ENCODE assay signal across 8 mouse cellular contexts in the genomic region with DNA sequence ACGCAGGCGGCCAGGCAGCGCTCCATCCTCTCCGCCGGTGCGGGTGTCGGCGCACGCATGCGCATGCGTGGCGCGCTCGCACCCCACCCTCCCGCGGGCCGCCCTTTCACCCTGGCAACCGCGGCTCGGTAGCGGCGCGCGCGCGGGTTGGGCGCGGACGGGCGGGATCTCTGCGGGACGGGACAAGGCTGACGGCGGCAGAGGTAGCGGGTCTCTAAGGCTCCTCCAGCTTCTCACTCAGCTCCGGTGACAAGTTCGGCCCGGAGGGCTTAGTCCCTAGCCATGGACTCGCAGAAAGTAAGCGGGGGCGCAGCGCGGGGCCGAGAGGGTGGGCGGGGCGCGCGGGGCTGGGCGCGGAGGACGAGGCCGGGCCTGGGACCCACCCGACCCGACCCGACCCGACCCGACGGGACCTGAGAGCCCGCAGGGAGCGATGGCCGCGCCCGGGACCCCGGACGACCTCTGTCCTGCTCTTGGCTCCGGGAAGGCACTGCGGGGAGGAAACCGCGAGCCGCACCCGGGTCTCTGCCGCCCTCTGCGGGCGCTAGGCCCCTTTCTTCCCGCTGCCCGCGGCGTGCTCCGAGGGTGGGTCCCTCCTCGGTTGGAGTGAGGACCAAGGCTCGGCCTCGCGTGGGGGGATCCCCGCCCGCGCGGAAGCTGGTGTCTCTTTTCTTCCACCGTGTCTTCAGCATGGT. TPM values are rescaled to one million over a fixed set of nuclear protein-coding genes. Genes with fewer than 3 reads are reported as not detected.
DNase-seq lines count a peak whose midpoint lies in the region; ATAC-seq lines count a peak whose summit lies in the region.

A gene (plus strand): TSS at position 156 of the 695 bp plus-strand sequence.

- DNase-seq in NIH3T3 (ENCODE audit: low read depth), result peak; percentile 69
- DNase-seq in cerebellum, adult 9-10 months, result peak; percentile 84
- DNase-seq in layer of hippocampus, postnatal 10 days (ENCODE audit: low spot score in 2 of 2), result peak; percentile 79 to 86
- DNase-seq in ovary, postnatal 14 days (ENCODE audit: low spot score), result peak; percentile 64
- peak; percentile 61 for DNase-seq in thymus, postnatal 0 days (ENCODE audit: low spot score)

- peak within 1 kb of the TSS; percentile 40 for H3K27ac ChIP-seq in lung, embryonic 16.5 days (ENCODE audit: low read length)

- WGBS in lung, embryonic 16.5 days, result 0% methylated on average over 84 of the region's 88 CpGs

- H3K9me3 ChIP-seq in lung, embryonic 16.5 days (ENCODE audit: control insufficient read depth, low read length), result no peaks in the 10 kb centered on the region

- peak within 1 kb of the TSS; percentile 80 for H3K4me2 ChIP-seq in lung, embryonic 16.5 days (ENCODE audit: low read depth, low read length)

- no peaks in the 10 kb centered on the region for H3K36me3 ChIP-seq in lung, embryonic 16.5 days (ENCODE audit: control insufficient read depth, insufficient read depth, low read length)

- H3K9ac ChIP-seq in lung, embryonic 16.5 days (ENCODE audit: low read length), result peak within 1 kb of the TSS; percentile 87

- H3K4me3 ChIP-seq in lung, embryonic 16.5 days (ENCODE audit: low read length), result peak within 1 kb of the TSS; percentile 83

- H3K4me1 ChIP-seq in lung, embryonic 16.5 days (replicated peaks; ENCODE audit: control insufficient read depth, insufficient read depth, low read length), result no peaks in the 10 kb centered on the region

- peak; percentile 90 for ATAC-seq in frontal cortex, adult (ENCODE audit: low TSS enrichment)
- ATAC-seq in hematopoietic stem cell, adult 5-6 weeks (replicated peaks in 1 of 2; ENCODE audit: insufficient read depth in 1 of 2, low FRiP score in 2 of 2, low TSS enrichment in 1 of 2, low read depth in 1 of 2, poor library complexity in 2 of 2, severe bottlenecking in 2 of 2), result peak; percentile 53 to 76
- ATAC-seq in lung, embryonic 16.5 days (ENCODE audit: low read depth), result peak; percentile 85

- no peaks in the 10 kb centered on the region; the same call in 1 of the 2 replicates for H3K27me3 ChIP-seq in lung, embryonic 16.5 days (ENCODE audit: control insufficient read depth, insufficient read depth, low read depth, low read length)

RNA-seq across cellular contexts. Expression of the gene that starts here (rescaled TPM):
- 5.9 and 30.7 TPM in 2 replicates for total RNA-seq in hematopoietic stem cell, adult 5-6 weeks (2017)
- total RNA-seq in layer of hippocampus, postnatal 10 days (2021), result 10 to 100 TPM; 45.4 to 49.0 TPM
- polyA plus RNA-seq in lung, embryonic 16.5 days (2015; fragmentation: Nextera tagmentation; extraction: Ambion mirVana), result 8.6 and 11.7 TPM in 2 replicates
- polyA plus RNA-seq in thymus, postnatal 0 days (2015; fragmentation: Nextera tagmentation; extraction: Ambion mirVana), result 1.2 and 1.7 TPM in 2 replicates

Comparison
In these comparisons a context has a peak if more than half of its experiments do, and no peak if none do; other contexts are left out.
1. Peak in every context shown above with its lines: DNase-seq, ATAC-seq, H3K4me3 ChIP-seq and H3K27ac ChIP-seq.